Mouse (Mus musculus): ENCODE measurements around the gene Pla2g4a.

DNA sequence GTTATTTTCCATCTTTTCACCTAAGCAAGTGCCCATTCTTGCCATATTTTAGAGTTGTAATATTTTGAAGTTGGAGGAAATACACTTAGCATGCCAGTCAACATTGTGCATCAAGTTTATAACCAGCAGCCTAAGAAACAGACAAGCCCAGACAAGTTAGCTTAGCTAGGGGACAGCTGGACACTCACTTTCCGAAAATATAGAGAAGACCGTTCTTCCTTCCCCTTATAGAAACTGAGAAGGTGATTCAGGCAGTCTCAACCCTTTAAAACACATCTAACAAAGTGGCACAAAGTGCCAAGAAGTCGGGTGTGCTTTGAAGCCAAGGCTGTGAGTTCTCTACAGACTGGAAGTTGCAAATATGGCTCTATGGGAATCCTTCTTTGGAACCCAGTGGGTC is 10.4 kb downstream of the Pla2g4a start:
- no peak for TF ChIP-seq CTCF (IDR thresholded peaks at IDR 0.05; ENCODE audit: control insufficient read depth, insufficient read depth, low read length)
- no peak for TF ChIP-seq POLR2A (IDR thresholded peaks at IDR 0.05; ENCODE audit: borderline replicate concordance, control insufficient read depth, low read depth, low read length)

Measured in bone marrow, adult 2 months (tissue).